Mouse (Mus musculus) heart, embryonic 11.5 days (tissue): ENCODE measurements around the gene Tnpo3. TPM values are rescaled to one million over a fixed set of nuclear protein-coding genes. Genes with fewer than 3 reads are reported as not detected.
A peak's percentile ranks its signal among the peaks of the same experiment; 100 is the strongest.

Experiments used
- ATAC-seq: fragments of 200-750 bp; cut with Nextera tagmentation; replicated peaks from 2 replicates; pipeline ENCODE4 v1.8.0; 2017; ENCODE audit warnings: moderate library complexity; ENCODE audit not compliant: insufficient number of reproducible peaks, low FRiP score, low TSS enrichment
- H3K27ac ChIP-seq: fragments of 300-500 bp; sonication (generic); 2 replicates; pipeline ENCODE4 v1.5.1; 2014; ENCODE audit warnings: mild to moderate bottlenecking, low read depth, low read length
- H3K27me3 ChIP-seq: fragments of 300-500 bp; sonication (generic); 2 replicates; pipeline ENCODE4 v1.6.1; 2014; ENCODE audit warnings: mild to moderate bottlenecking, low read length, mixed read lengths; ENCODE audit not compliant: control insufficient read depth, insufficient read depth
- H3K36me3 ChIP-seq: fragments of 300-500 bp; sonication (generic); 2 replicates; pipeline ENCODE4 v1.6.1; 2014; ENCODE audit warnings: mild to moderate bottlenecking, low read length, moderate library complexity, mixed read lengths; ENCODE audit not compliant: control insufficient read depth, insufficient read depth
- H3K4me1 ChIP-seq: fragments of 300-500 bp; sonication (generic); 2 replicates; pipeline ENCODE4 v1.6.1; 2014; ENCODE audit warnings: low read length; ENCODE audit not compliant: control insufficient read depth, insufficient read depth
- H3K4me2 ChIP-seq: fragments of 300-500 bp; sonication (generic); 2 replicates; pipeline ENCODE4 v1.6.1; 2014; ENCODE audit warnings: mild to moderate bottlenecking, moderate library complexity
- H3K4me3 ChIP-seq: fragments of 300-500 bp; sonication (generic); 2 replicates; pipeline ENCODE4 v1.5.1; 2014; ENCODE audit warnings: low read depth, low read length
- H3K9ac ChIP-seq: fragments of 300-500 bp; sonication (generic); 2 replicates; pipeline ENCODE4 v1.6.1; 2014; ENCODE audit warnings: mild to moderate bottlenecking, low read depth, low read length, moderate library complexity
- H3K9me3 ChIP-seq: fragments of 300-500 bp; sonication (generic); replicated peaks from 2 replicates; pipeline ENCODE4 v1.6.1; 2016; ENCODE audit warnings: low read length; ENCODE audit not compliant: control insufficient read depth
- WGBS: fragments of 180-500 bp; shearing (Covaris S2); extraction: QIAGEN DNeasy Blood & Tissue Kit; methylation state at CpG from one replicate; pipeline ENCODE4 v1.1.7; 2014; ENCODE audit not compliant: insufficient replicate concordance; 5-methylcytosine and 5-hydroxymethylcytosine counted together
- polyA plus RNA-seq: library from polyadenylated mRNA; unstranded; fragments of >200 nt; fragmentation: Nextera tagmentation; extraction: Ambion mirVana; gene quantifications from 2 replicates; pipeline ENCODE4 v1.2.1, GENCODE M21; 2014

The Tnpo3 gene
- polyA plus RNA-seq, 1 experiment from 2014 or later: 64.5 TPM

DNA sequence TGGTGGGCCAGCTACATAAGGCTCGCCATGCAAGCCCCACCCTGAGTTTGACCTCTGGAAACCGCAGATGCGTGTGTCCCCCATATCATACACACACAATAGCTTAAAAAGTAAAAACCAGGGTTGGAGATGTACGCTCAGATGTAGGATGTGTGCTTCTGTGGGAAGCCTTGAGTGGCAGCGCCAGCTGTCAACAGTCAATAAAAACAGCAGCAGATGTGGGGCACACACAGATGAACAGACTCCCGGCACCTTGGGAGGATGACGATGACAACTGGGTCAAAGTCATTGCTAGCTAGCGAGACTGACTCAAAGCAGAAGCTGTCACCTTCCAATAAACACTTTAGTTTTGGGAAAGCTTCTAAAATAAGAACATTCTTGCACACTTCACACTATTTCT lies 70.2 kb downstream of the Tnpo3 start:
- 82% methylated on average over 8 of the region's 8 CpGs for WGBS
- no peaks in the 10 kb centered on the region for H3K27me3 ChIP-seq
- H3K4me3 ChIP-seq: no peak overlapping the region
- H3K4me2 ChIP-seq: no peak overlapping the region
- H3K4me1 ChIP-seq: peaks cover 5% of the 10 kb centered on the region; the same call in 1 of the 2 replicates
- no peaks in the 10 kb centered on the region for H3K9me3 ChIP-seq
- no peak overlapping the region for H3K9ac ChIP-seq
- no peak for ATAC-seq
- no peak overlapping the region for H3K27ac ChIP-seq
- H3K36me3 ChIP-seq: peaks cover 10% of the 10 kb centered on the region

DNA sequence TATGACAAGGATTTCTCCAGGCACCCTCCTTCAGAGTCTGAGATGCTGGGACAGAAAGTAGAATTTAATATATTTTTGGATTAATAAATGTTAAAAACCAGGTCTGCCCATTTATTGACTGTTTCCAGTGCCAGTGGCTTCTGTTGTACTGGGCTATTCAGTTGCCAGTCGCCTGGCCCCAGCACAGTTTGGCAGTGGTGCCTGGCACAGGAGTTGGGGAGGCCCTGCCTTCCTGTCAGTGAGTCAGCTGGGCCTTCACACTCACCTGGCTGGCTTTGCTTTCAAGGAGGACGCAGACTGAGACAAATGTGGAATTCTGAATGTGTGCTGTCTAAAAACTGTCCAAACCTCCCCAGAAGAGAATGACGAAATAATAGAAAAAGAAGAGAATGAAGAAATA lies 72.5 kb downstream of the Tnpo3 start:
- no peak overlapping the region for H3K4me3 ChIP-seq
- no peak overlapping the region for H3K4me2 ChIP-seq
- H3K27me3 ChIP-seq: no peaks in the 10 kb centered on the region
- H3K36me3 ChIP-seq: peaks cover 1% of the 10 kb centered on the region
- 79% methylated on average over 3 of the region's 3 CpGs for WGBS
- H3K9me3 ChIP-seq: no peaks in the 10 kb centered on the region
- ATAC-seq: no peak
- H3K9ac ChIP-seq: no peak overlapping the region
- H3K4me1 ChIP-seq: peaks cover 5% of the 10 kb centered on the region; the same call in 1 of the 2 replicates
- H3K27ac ChIP-seq: no peak overlapping the region

DNA sequence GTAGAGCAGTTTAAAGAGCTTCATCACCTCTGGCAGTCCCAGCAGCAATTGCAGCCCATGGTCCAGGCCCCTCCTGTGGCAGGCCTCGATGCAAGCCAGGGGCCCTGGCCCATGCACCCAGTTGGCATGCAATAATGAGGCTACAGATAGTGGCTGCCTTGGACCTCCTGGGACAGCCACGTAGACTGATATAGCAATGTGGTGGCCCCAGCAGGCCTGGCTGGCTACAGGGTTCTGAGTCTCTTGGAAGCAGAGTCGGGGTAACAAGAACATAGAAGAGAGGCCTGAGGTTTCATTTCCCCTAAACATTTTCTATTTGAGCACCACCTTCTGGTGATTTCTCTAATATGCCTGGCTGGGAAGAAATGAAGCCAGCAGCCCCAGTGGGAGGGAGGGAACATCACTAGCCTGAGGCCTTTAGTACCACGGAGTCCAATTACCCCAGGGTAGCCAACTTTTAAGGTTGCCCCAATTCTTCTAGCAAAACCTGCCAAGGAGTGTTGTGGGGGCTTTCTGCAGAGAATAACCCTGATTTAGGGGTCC lies 73.0 kb downstream of the Tnpo3 start:
- Histone ChIP-seq H3K4me2 (no peak overlapping the region), H3K9me3 (no peaks in the 10 kb centered on the region), H3K36me3 (no peaks in the 10 kb centered on the region; the same call in 1 of the 2 replicates), H3K4me1 (peaks cover 5% of the 10 kb centered on the region; the same call in 1 of the 2 replicates), H3K27me3 (no peaks in the 10 kb centered on the region), H3K9ac (no peak overlapping the region), H3K27ac (no peak overlapping the region), H3K4me3 (no peak overlapping the region)
- 75% methylated on average over 4 of the region's 4 CpGs for WGBS
- no peak for ATAC-seq

DNA sequence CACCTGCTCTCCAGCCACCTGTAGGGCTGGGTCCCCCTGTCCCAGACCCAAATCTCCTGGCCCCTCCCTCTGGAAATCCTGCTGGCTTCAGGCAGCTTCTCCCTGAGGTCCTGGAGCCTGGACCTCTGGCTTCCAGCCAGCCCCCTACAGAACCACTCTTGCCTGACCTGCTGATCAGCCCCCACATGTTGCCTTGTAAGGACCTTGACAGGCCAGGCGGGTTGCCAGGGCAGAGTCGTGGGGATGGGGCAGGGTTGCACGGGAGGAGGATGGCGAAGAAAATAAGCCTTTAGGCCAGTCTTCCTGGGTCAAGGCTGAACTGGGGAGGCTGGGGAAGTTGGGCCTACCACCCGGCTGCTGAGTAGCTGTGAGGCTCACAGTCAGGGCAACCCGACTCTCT lies 74.4 kb downstream of the Tnpo3 start:
- ATAC-seq: no peak

DNA sequence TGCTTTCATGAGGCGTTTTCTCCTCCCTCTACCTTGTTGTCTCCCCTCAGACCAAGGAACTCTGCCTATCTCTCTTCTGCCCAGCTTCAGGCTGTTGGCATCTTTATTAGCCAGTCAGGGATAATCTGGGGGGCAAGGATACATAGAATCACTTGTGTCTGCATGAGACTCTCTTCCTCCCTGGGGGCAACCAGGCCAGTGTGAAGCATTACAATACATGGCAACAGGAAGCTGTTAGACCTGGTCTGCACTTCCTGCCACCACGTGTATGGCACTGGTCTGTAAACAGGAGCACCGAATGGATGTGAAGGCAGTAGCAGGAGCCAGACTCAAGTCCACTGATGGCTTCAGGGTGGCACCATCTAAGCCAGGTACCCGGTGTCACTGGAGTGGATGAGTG lies 79.6 kb downstream of the Tnpo3 start:
- Histone ChIP-seq H3K27me3 (peaks cover 18% of the 10 kb centered on the region), H3K4me1 (peaks cover 27% of the 10 kb centered on the region), H3K36me3 (no peaks in the 10 kb centered on the region; the same call in 1 of the 2 replicates), H3K27ac (no peak overlapping the region), H3K9ac (no peak overlapping the region), H3K4me3 (no peak overlapping the region), H3K9me3 (no peaks in the 10 kb centered on the region), H3K4me2 (peak overlapping the region; percentile 97)
- no peak for ATAC-seq
- 50% methylated on average over 4 of the region's 4 CpGs for WGBS

More for the DNA sequence above, 74.4 kb downstream of the Tnpo3 start:
- no peaks in the 10 kb centered on the region; the same call in 1 of the 2 replicates for H3K36me3 ChIP-seq
- H3K4me3 ChIP-seq: no peak overlapping the region
- 58% methylated on average over 6 of the region's 6 CpGs for WGBS
- no peak overlapping the region for H3K4me2 ChIP-seq
- H3K9me3 ChIP-seq: no peaks in the 10 kb centered on the region
- H3K27ac ChIP-seq: peak overlapping the region; percentile 7; the same call in 1 of the 2 replicates
- no peak overlapping the region for H3K9ac ChIP-seq
- peaks cover 5% of the 10 kb centered on the region; the same call in 1 of the 2 replicates for H3K4me1 ChIP-seq
- H3K27me3 ChIP-seq: no peaks in the 10 kb centered on the region

DNA sequence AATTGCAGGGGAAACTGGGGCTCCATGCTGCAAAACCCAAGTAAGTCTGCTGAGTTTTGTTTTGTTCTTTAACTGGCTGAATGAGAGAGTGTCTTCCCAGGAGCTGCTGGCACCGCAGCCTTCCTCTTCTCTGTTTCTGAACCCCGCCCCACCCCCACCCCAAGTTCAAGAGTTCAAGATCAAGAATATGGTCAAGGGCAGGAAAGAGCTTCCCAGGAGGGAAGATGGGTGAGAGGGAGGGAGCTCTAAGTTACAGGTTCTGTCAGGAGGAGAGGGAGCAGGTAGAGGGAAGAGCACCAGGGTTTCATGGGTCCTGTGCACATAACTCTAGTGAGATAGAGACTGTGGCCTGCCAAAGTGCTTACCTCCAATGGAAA lies 80.3 kb downstream of the Tnpo3 start:
- Histone ChIP-seq H3K4me3 (peak overlapping the region; percentile 28), H3K9me3 (no peaks in the 10 kb centered on the region), H3K27me3 (peaks cover 18% of the 10 kb centered on the region), H3K27ac (0 out of 2 replicates have a peak overlapping the region, but pooled peaks have one; percentile 22), H3K9ac (no peak overlapping the region), H3K4me2 (peak overlapping the region; percentile 97), H3K36me3 (no peaks in the 10 kb centered on the region; the same call in 1 of the 2 replicates), H3K4me1 (peaks cover 28% of the 10 kb centered on the region)
- no peak for ATAC-seq
- 31% methylated on average over 2 of the region's 2 CpGs for WGBS

DNA sequence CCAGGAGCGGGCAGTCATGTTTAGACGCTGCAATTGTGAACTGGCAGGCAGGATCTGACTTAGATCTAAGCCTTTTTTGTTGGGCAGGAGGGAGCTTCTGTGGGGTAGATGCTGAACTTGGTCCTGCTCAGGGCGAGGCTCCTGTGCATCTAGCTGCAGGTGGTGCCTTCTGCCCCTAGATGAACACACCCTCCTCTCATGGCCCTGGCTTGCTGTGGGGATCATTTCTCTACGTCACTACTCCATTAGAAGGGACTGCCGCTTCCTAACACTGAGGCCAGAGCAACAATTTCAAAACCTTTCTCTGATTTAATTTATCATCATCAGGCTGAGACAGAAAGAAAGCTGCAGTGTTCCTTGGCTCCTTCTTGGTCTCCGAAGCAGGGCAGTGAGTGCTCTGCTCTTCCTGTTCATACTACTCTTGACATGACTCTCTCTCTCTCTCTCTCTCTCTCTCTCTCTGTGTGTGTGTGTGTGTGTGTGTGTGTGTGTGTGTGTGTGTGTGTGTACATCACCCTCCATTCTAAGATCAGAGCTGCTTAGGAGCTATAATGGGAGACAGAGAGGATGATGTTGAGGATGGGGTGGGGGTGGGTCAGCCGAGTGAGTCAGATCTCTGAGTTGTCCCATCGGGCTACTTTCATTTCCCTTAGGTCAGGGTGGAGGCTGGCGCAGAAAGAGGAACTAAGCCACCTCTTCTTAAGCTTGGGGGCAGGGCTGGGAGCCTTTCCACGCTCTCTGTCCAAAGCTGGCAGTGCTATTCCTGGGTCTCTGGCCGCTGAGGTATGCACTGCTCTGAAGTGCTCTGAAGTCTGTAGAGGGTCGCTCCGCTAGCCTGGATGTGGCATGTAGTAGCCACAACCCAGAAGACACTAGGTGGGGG lies 80.9 kb downstream of the Tnpo3 start:
- peak overlapping the region; percentile 70 for H3K4me3 ChIP-seq
- 17% methylated on average over 13 of the region's 13 CpGs for WGBS
- H3K27me3 ChIP-seq: peaks cover 18% of the 10 kb centered on the region
- H3K4me2 ChIP-seq: peak overlapping the region; percentile 97
- peaks cover 34% of the 10 kb centered on the region for H3K4me1 ChIP-seq
- H3K36me3 ChIP-seq: no peaks in the 10 kb centered on the region
- H3K9me3 ChIP-seq: no peaks in the 10 kb centered on the region
- no peak overlapping the region for H3K9ac ChIP-seq
- peak overlapping the region; percentile 22; the same call in 1 of the 2 replicates for H3K27ac ChIP-seq
- ATAC-seq: no peak

DNA sequence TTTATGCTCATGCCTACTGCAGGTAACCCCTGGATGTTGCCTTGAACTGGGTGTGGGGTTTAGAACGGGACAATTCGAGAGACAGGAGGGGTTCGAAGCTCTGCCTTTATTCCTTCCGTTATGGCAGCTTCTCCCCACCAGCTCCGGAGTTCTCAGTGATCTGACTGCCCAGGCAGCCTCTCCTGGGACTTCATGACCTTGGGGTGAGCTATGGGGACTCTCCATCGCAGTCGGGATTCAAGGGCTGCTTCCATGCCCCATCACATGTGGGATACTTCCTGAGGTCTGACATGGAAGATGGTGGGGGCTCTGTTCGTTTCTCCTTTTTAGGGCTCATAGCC lies 81.6 kb downstream of the Tnpo3 start:
- Histone ChIP-seq H3K27me3 (peaks cover 18% of the 10 kb centered on the region), H3K4me2 (peak overlapping the region; percentile 97), H3K9ac (peak overlapping the region; percentile 4; the same call in 1 of the 2 replicates), H3K4me1 (peaks cover 35% of the 10 kb centered on the region), H3K36me3 (no peaks in the 10 kb centered on the region), H3K27ac (peak overlapping the region; percentile 22; the same call in 1 of the 2 replicates), H3K9me3 (no peaks in the 10 kb centered on the region), H3K4me3 (peak overlapping the region; percentile 70)
- no peak for ATAC-seq
- 15% methylated on average over 8 of the region's 8 CpGs for WGBS
